Mouse (Mus musculus) spleen, postnatal 36 days (tissue): ENCODE data around the gene Ddx28.
A peak's percentile ranks its signal among the peaks of the same experiment; 100 is the strongest.

Source experiments
- DNase-seq, 2 experiments: peaks; one replicate each; pipeline ENCODE4 v3.0.0; 2022; ENCODE audit warnings: low spot score in 2 of 2, mixed read lengths in 1 of 2

The Ddx28 gene

DNA sequence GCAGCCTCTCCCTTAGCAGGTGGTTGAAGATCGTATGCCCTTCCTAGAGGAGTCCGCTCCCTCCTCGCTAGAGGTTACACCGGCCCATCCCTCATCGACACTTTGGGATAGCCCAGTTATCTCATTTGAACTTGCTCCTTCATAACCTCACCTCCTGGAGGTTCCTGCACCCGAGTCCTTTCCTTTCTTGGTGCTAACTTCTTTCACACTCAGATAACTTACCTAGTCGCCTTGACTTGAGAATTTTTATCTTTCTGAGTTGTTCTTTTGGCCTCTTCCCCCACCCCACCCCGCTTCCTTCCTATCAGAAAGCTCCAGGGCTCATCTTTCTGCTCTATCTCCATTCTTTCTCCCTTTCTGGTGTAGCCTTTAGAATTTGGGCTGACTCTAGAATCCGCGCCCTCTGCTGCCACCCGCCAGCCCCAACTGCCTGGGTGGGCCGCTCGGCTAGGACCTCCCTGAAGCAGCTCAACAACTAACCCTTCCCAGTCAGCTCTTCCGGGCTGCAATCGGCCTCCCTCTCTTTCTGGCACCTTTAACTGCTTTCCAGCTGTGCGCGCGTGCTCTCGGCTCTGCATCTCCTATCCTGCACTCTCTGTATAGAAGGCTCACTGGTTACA, 44.9 kb downstream of the Ddx28 start:
- peak; percentile 32 to 42 for DNase-seq

DNA sequence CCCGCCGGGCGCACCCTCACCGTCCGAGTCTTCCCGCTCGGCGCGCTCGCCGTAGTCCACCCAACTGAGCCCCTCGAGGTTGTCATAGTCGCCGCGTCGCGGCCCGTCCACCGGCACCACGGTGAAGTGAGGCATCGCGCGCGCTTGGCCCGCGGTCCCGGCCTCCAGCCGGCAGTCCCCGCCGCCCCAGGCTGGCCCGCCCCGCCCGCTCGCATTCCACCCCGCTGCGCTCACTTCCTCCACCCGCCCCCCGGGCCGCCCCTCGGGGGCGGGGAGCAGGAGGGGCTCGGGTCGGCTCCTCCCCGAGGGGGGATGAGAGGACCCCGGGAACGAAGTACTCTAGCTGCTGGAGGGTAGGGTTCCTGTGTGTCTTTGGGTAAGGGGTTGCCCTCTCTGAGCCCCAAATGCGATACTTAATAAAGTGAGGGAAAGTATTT, 45.8 kb downstream of the Ddx28 start, which contains the start of gene Slc12a4:
Gene Slc12a4, minus strand, starts transcription at position 193 of the 437 bp plus-strand sequence.
- DNase-seq: peak; percentile 77 to 79

DNA sequence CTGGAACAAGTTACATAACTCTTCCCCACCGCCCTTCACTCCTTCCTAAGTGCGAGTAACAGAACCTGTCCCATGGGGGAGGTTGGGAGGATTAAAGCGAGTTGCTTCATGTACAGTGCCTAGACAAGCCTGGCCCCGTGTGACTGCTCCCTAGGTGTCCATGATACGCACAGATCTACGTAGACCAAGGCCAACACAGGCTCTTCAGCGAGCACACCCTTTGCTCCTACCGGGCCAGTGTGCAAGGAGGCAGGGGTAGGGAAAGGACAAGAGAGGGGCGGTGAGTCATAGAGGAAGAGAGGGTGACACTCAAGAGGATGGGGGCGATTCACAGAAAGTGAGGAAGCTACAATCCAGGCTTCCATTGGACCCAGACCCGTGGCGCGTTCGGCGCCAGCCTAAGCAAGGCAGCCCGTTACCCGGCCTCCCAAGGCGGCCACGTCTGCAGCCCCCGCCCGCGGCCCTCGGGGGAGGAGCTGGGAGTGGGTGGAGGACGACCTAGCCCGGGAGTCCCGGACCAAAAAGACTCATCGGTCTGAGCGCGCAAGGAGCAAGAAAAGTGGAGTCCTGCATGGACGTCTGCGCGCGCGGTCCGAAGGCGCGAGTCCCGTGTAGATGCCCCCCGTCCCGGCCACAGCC, 46.3 kb downstream of the Ddx28 start:
- peak; percentile 42 to 51 for DNase-seq

DNA sequence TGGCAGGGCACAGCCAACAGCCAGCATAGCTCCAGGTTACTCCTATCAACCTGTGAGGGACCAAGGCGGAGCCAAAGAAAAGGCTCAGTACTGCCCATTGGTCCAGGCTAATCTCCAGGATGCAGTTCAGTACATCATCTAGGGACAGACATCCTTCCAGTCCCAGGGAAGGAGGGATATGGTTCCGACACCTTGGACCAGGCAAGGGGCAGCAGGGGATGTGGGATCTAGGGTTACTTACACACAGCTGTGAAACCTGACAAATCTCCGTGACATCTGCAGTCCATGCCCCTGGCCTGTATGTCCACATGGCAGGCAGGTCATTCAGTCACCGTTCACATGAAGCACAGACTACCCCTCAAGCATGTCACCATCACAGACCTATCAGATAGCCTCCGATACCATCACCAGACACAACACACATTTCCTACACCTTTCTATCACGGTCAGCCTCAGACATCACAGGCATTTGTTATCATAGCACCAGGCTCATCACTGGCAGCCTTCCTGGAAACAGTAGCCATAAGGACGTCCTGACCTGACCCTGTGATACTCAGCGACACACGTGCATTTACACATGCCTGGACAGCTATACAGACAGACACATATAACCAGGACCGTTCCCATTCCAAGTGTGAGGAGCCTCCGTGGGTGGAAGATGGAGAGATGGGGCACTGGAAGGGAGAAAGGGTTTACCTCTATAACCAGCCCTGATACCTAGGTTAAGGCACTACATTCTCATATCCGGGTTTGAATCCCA, 47.0 kb downstream of the Ddx28 start:
- no peak for DNase-seq

DNA sequence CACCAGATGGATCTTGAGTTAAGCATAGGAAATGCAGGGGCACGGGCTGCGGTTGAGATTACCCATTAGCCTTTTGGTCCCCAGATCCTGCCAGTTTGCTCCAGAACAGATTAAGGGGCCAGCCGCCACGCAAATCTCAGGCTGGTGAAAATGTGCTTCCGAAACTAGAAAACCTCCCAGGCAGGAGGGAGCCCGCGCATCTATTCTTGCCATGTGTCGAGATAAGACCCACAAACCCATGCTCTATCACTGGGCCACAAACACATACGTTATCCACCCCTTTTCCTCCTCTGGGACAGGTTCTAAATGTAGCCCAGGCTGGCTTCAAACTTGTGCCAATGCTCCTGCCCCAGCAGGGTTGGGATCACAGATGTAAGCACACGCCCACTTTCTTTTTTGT, 50.1 kb downstream of the Ddx28 start:
- DNase-seq: no peak

DNA sequence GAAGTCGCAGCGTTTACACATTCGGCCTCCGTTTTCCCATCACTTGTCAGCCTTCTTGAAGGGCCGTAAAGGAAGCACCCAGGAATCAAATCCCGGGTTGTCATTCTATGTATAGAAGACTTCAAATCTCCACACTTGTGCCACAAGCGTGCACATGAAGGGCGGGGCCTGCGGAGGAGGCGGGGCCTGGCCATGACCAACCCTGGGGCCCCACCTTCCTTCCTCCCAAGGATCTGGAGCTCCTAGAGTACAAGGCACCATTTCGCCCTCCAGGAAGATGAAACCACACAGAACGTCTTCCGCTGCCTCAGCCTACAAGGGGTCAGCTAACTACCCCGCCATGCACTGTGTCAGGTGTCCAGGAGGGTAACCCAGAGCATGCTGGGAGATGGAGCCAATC, 50.6 kb downstream of the Ddx28 start:
- DNase-seq: no peak
